Mouse (Mus musculus) heart, postnatal 0 days (tissue): ENCODE measurements around the gene Set. TPM values are rescaled to one million over a fixed set of nuclear protein-coding genes. Genes with fewer than 3 reads are reported as not detected.

ENCODE experiments used
- ATAC-seq: fragments of 200-750 bp; cut with Nextera tagmentation; 2 replicates; pipeline ENCODE4 v1.8.0; 2017; ENCODE audit warnings: low read depth, moderate number of reproducible peaks, moderate library complexity; ENCODE audit not compliant: insufficient read depth
- DNase-seq: peaks from one replicate; pipeline ENCODE4 v3.0.0-alpha.2; 2016; ENCODE audit warnings: low spot score
- H3K27ac ChIP-seq: fragments of 300-500 bp; sonication (generic); 2 replicates; pipeline ENCODE4 v1.5.1; 2014; ENCODE audit warnings: low read depth, mild to moderate bottlenecking
- H3K27me3 ChIP-seq: fragments of 300-500 bp; sonication (generic); 2 replicates; pipeline ENCODE4 v1.6.1; 2014; ENCODE audit warnings: low read length, mixed read lengths; ENCODE audit not compliant: control insufficient read depth, insufficient read depth
- H3K36me3 ChIP-seq: fragments of 300-500 bp; sonication (generic); replicated peaks from 2 replicates; pipeline ENCODE4 v1.6.1; 2014; ENCODE audit warnings: low read length, mixed read lengths; ENCODE audit not compliant: control insufficient read depth, insufficient read depth
- H3K4me1 ChIP-seq: fragments of 300-500 bp; sonication (generic); 2 replicates; pipeline ENCODE4 v1.6.1; 2014; ENCODE audit warnings: antibody characterized with exemption; ENCODE audit not compliant: control insufficient read depth, insufficient read depth
- H3K4me2 ChIP-seq: fragments of 300-500 bp; sonication (generic); 2 replicates; pipeline ENCODE4 v1.6.1; 2014; ENCODE audit warnings: low read depth, mild to moderate bottlenecking, low read length, moderate library complexity
- H3K4me3 ChIP-seq: fragments of 300-500 bp; sonication (generic); 2 replicates; pipeline ENCODE4 v1.5.1; 2014; ENCODE audit warnings: low read depth, low read length
- H3K9ac ChIP-seq: fragments of 300-500 bp; sonication (generic); replicated peaks from 2 replicates; pipeline ENCODE4 v1.6.1; 2014; ENCODE audit warnings: low read depth, low read length, mixed read lengths
- H3K9me3 ChIP-seq: fragments of 300-500 bp; sonication (generic); replicated peaks from 2 replicates; pipeline ENCODE4 v1.6.1; 2016; ENCODE audit warnings: low read length; ENCODE audit not compliant: control insufficient read depth
- CTCF ChIP-seq: IDR thresholded peaks from 2 replicates; pipeline ENCODE4 v1.5.1; 2016; ENCODE audit warnings: antibody characterized with exemption, control low read depth, low read depth
- EP300 ChIP-seq: IDR thresholded peaks from 2 replicates; pipeline ENCODE4 v1.6.1; 2016; ENCODE audit warnings: antibody characterized with exemption, low read depth
- WGBS: fragments of 180-500 bp; shearing (Covaris S2); extraction: QIAGEN DNeasy Blood & Tissue Kit; methylation state at CpG from one replicate; pipeline ENCODE4 v1.1.7; 2014; 5-methylcytosine and 5-hydroxymethylcytosine counted together
- polyA plus RNA-seq: library from polyadenylated mRNA; unstranded; fragments of >200 nt; fragmentation: Nextera tagmentation; extraction: Ambion mirVana; gene quantifications from 2 replicates; pipeline ENCODE4 v1.2.1, GENCODE M21; 2015
- total RNA-seq: library from RNA; depleted of rRNA; stranded (reverse); fragments of >200 nt; gene quantifications from 2 replicates; pipeline ENCODE4 v1.2.3, GENCODE M21; 2014; ENCODE audit warnings: low replicate concordance

Set gene
- total and polyA plus RNA-seq, 2 experiments from 2014 or later: 103 to 139 TPM

DNA sequence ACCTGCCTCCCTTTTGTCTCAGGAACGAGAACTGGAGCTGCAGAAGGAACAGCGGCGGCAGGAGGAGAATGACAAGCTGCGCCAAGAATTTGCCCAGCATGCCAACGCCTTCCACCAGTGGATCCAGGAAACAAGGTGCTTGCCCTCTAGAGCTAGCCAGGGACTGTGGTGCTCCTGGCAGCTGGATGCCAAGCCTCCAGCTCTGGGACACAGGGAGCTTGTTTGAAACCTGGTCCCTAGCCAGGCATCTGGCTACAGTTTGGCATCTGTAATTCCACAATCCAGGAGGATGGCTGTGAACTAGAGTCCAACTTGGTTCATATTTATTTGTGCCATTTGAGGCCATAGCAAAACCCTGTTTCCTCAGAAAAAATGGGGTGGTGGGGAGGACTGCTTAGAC is 30.2 kb upstream of the Set start:
- WGBS: 92% methylated on average over 5 of the region's 5 CpGs
- TF ChIP-seq EP300: no peak
- peaks cover 100% of the 10 kb centered on the region for H3K36me3 ChIP-seq

DNA sequence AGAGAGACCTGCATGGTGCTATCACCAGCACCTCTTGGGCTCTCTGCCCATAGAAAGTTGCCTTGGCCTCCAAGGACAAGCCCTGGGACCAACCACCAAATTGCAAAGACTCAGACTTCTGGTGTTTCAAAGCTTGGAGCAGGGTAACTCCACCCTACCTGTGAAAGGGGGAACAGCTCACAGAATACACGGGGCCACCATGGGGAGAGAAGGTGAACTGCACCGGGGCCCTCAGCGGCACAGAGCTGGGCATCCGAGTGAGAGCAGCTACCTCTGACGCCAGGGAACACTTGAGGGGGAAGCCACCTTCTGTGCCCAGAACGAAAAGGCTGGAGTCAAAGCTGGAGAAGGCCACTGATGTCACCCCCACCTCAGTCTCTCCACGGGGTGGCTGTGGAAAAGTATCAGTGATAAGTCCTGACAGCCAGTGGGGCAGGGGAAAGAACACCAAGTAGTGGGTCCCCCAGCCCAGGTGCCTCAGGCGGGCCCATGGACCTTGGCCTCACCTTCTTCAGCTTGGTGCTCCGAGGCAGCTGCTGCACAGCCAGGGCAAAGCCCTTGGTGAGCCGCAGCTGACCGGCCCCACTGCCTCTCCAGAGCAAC is 24.8 kb upstream of the Set start:
- DNase-seq: no peak
- no peak overlapping the region for H3K27ac ChIP-seq
- TF ChIP-seq CTCF: peak; percentile 23
- TF ChIP-seq EP300: no peak
- WGBS: 54% methylated on average over 11 of the region's 11 CpGs
- H3K9ac ChIP-seq: no peak overlapping the region
- H3K4me1 ChIP-seq: no peaks in the 10 kb centered on the region
- no peaks in the 10 kb centered on the region for H3K9me3 ChIP-seq
- peaks cover 54% of the 10 kb centered on the region for H3K36me3 ChIP-seq
- ATAC-seq: peak; percentile 56; the same call in 1 of the 2 replicates
- no peaks in the 10 kb centered on the region for H3K27me3 ChIP-seq
- H3K4me3 ChIP-seq: no peak overlapping the region
- H3K4me2 ChIP-seq: no peak overlapping the region

More for the DNA sequence above, 30.2 kb upstream of the Set start:
- no peak overlapping the region for H3K4me3 ChIP-seq
- no peaks in the 10 kb centered on the region for H3K27me3 ChIP-seq
- no peaks in the 10 kb centered on the region for H3K9me3 ChIP-seq
- H3K4me2 ChIP-seq: no peak overlapping the region
- H3K4me1 ChIP-seq: no peaks in the 10 kb centered on the region
- ATAC-seq (no peak), DNase-seq (no peak)
- no peak overlapping the region for H3K9ac ChIP-seq
- no peak overlapping the region for H3K27ac ChIP-seq

DNA sequence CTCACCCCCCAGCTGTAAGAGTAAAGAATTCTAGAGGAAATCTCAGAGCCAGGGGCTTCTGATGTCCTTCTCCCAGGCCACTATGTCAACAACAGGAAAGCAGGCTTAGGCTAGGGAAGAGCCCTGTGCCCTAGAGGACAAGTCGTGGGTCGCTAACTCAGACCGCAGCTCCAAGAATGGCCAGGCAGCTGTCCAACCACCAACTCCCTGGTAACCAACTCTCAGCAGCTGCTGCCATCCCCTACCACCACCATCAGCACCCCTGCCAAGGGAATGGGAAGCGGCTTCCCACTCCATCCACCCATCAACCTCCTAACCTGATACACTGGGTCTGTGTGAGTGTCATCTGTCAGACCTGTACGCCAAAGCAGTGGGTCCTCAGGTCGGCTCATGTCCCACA is 24.2 kb upstream of the Set start:
- DNase-seq (no peak), ATAC-seq (no peak)
- no peaks in the 10 kb centered on the region for H3K4me1 ChIP-seq
- H3K27me3 ChIP-seq: no peaks in the 10 kb centered on the region
- H3K9ac ChIP-seq: no peak overlapping the region
- no peaks in the 10 kb centered on the region for H3K9me3 ChIP-seq
- no peak overlapping the region for H3K4me2 ChIP-seq
- H3K27ac ChIP-seq: no peak overlapping the region
- TF ChIP-seq EP300 (no peak), CTCF (no peak)
- peaks cover 48% of the 10 kb centered on the region for H3K36me3 ChIP-seq
- H3K4me3 ChIP-seq: no peak overlapping the region
- 49% methylated on average over 6 of the region's 6 CpGs for WGBS

DNA sequence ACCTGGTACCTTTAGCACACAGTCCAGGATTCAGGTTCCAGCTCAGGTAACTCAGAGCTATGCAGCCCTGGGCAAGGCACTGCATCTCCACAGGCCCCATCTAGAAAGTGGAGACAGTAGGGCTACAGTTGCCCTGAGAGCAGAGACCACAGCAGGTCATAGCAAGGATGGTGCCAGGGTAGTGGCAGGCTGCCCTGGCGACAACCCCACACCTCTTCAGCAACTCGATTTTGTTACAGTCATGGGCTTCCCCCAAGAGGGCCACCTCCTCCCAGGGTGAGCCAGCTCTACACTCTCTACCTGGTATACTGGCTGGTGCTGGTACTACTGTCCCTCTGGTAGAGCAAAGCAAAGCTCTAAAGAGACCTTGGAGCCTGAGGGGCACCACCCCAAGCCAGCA is 19.4 kb upstream of the Set start:
- H3K4me1 ChIP-seq: no peaks in the 10 kb centered on the region
- 0 out of 2 replicates have a peak, but pooled peaks cover under 1% of the 10 kb centered on the region for H3K36me3 ChIP-seq
- ATAC-seq: no peak
- no peak overlapping the region for H3K4me2 ChIP-seq
- TF ChIP-seq EP300 (no peak), CTCF (no peak)
- no peaks in the 10 kb centered on the region for H3K9me3 ChIP-seq
- no peak overlapping the region for H3K4me3 ChIP-seq
- DNase-seq: no peak
- no peaks in the 10 kb centered on the region for H3K27me3 ChIP-seq
- H3K9ac ChIP-seq: no peak overlapping the region
- 80% methylated on average over 2 of the region's 2 CpGs for WGBS
- H3K27ac ChIP-seq: no peak overlapping the region

DNA sequence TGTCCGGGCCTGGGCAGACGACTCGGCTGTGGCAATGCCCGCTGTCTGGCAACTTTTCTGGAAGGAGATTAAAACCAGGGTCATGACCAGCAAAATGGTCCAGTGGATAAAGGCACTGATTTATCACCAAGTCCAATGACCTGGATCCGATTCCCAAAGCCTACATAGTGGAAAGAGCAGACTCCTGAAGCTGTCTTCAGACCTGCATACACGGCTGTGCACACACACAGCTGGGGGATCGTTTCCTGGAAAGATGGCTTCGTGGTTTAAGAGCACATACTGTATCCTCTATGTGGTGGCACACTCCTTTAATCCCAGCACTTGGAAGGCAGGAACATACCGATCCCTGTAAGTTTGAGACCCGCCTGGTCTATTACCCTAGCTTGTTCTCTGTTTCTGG is 18.8 kb upstream of the Set start:
- Histone ChIP-seq H3K9ac (no peak overlapping the region), H3K4me1 (no peaks in the 10 kb centered on the region), H3K36me3 (no peaks in the 10 kb centered on the region), H3K4me2 (no peak overlapping the region), H3K27me3 (no peaks in the 10 kb centered on the region), H3K27ac (no peak overlapping the region), H3K9me3 (no peaks in the 10 kb centered on the region), H3K4me3 (no peak overlapping the region)
- ATAC-seq (no peak), DNase-seq (no peak)
- WGBS: 93% methylated on average over 10 of the region's 10 CpGs
- no peak for TF ChIP-seq EP300
- TF ChIP-seq CTCF: no peak

DNA sequence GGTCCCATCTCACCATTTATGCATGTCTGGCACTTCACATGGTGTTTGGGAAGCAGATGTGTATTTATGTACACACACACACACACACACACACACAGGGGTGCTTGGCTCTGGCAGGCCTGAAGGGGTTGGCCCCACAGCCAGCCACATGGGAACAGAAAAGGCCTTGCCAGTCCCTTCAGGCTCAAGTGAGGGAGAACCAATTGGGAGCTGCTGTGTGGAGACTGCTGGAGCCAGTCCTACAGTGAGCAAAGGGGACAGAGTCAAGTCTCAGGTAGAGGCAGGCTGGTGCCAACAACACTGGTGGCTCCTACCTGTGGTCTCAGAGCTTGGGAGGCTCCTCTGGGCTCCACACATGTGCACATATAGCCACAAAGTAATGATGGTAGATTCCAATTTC is 17.5 kb upstream of the Set start:
- Histone ChIP-seq H3K4me3 (no peak overlapping the region), H3K4me2 (no peak overlapping the region), H3K4me1 (no peaks in the 10 kb centered on the region), H3K9me3 (no peaks in the 10 kb centered on the region), H3K36me3 (no peaks in the 10 kb centered on the region), H3K27me3 (no peaks in the 10 kb centered on the region), H3K27ac (no peak overlapping the region), H3K9ac (no peak overlapping the region)
- ATAC-seq: no peak
- TF ChIP-seq EP300: no peak
- no peak for TF ChIP-seq CTCF
- no peak for DNase-seq
